Mouse (Mus musculus): ENCODE results near the gene Rtca. TPM values are rescaled to one million over a fixed set of nuclear protein-coding genes. Genes with fewer than 3 reads are reported as not detected.

The Rtca gene
- polyA plus RNA-seq, 1 experiment from 2014 or later: 52.9 TPM

DNA sequence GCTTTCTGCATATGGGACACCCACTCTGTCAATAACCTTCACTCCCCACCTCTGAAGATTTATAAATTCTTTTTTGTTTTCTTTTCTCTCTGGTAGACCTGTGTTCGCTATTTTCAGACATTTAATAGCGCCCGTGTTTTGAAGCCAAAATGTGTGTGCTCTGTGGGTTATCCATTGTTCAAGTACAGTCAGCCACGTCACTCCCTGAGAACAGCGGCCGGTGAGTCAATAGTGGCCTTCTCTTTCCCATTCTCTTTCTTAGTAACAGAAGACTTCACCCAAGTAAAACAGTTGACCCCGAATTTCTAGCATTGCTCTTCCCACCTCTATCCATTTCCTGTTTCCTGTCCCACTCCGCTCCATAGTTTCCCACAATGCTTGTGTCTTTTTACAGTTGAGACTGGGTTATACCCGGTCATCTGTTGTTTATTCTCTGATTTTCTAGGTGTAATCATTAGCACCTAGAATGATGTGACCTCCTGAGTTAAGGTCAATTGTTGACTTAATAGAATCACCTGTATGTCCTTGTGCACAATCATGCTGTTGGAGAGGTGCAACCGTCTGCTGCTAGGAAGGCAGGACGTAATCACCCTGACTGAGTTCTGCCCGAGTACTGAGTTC lies 12.2 kb upstream of the Rtca start:
- Histone ChIP-seq H3K4me3 (ENCODE audit: low read length) (no peak overlapping the region), H3K36me3 (ENCODE audit: control insufficient read depth, insufficient read depth) (peaks cover under 1% of the 10 kb centered on the region; the same call in 1 of the 2 replicates), H3K27me3 (ENCODE audit: control insufficient read depth, insufficient read depth, low read length) (no peaks in the 10 kb centered on the region), H3K9me3 (replicated peaks; ENCODE audit: control insufficient read depth, low read length) (no peaks in the 10 kb centered on the region), H3K4me1 (ENCODE audit: control insufficient read depth, insufficient read depth, low read length) (peaks cover 11% of the 10 kb centered on the region), H3K27ac (ENCODE audit: low read length) (peak overlapping the region; percentile 57), H3K9ac (ENCODE audit: low read length) (no peak overlapping the region), H3K4me2 (ENCODE audit: low read depth, low read length) (no peak overlapping the region)
- WGBS: 69% methylated on average over 12 of the region's 12 CpGs
- ATAC-seq (replicated peaks; ENCODE audit: extremely low read depth, insufficient read depth, low FRiP score): no peak

DNA sequence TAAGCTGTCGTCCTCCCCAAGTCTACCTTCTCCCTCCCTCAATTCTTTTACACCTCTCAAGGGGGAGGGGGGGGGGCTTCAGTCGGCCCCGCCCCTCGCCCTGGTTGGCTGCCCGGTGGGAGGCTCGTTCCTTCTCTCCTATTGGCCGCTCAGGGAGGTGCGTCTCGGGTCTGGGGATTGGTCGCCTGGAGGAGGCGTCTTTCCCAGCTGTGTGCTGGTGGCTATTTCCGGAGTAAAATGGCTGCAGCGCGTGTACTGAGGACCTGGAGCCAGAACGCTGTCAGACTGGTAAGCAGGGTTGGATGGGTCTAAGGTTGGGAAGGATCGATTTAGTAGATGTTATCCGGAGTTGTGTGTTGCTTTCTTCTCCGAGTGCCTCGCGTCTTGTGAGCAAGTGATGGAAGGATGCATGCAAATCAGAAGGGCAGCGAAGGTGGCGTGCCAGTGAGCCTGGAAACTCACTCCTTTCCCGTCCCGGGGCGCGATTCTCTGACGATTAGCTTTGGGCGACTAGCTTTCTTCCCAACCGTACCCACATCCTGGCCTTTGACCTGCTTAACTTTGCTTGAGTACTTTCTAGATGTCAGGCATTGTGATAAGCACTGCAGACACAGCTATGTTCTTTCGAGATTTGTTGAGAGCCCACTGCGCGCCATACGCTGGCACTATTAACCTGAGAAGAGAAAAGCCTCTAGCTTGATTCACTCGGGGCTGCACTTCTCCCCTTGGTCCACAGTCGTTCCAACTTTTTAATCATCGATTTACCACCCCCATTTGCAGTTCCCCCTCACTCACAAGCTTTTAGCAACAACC lies 5.1 kb upstream of the Rtca start, which contains the start of gene Dbt:
Gene Dbt, plus strand, starts transcription at position 167 of the 813 bp plus-strand sequence.
- peak; percentile 93 for ATAC-seq (replicated peaks; ENCODE audit: extremely low read depth, insufficient read depth, low FRiP score)
- H3K4me3 ChIP-seq (ENCODE audit: low read length): peak within 1 kb of the TSS; percentile 56
- peak within 1 kb of the TSS; percentile 53 for H3K27ac ChIP-seq (ENCODE audit: low read length)
- H3K9ac ChIP-seq (ENCODE audit: low read length): peak within 1 kb of the TSS; percentile 58
- H3K4me2 ChIP-seq (ENCODE audit: low read depth, low read length): peak within 1 kb of the TSS; percentile 61
- under 1% methylated on average over 36 of the region's 36 CpGs for WGBS
- H3K9me3 ChIP-seq (replicated peaks; ENCODE audit: control insufficient read depth, low read length): no peaks in the 10 kb centered on the region
- H3K27me3 ChIP-seq (ENCODE audit: control insufficient read depth, insufficient read depth, low read length): no peaks in the 10 kb centered on the region
- H3K36me3 ChIP-seq (ENCODE audit: control insufficient read depth, insufficient read depth): 0 out of 2 replicates have a peak, but pooled peaks cover 3% of the 10 kb centered on the region
- H3K4me1 ChIP-seq (ENCODE audit: control insufficient read depth, insufficient read depth, low read length): peaks cover 14% of the 10 kb centered on the region

DNA sequence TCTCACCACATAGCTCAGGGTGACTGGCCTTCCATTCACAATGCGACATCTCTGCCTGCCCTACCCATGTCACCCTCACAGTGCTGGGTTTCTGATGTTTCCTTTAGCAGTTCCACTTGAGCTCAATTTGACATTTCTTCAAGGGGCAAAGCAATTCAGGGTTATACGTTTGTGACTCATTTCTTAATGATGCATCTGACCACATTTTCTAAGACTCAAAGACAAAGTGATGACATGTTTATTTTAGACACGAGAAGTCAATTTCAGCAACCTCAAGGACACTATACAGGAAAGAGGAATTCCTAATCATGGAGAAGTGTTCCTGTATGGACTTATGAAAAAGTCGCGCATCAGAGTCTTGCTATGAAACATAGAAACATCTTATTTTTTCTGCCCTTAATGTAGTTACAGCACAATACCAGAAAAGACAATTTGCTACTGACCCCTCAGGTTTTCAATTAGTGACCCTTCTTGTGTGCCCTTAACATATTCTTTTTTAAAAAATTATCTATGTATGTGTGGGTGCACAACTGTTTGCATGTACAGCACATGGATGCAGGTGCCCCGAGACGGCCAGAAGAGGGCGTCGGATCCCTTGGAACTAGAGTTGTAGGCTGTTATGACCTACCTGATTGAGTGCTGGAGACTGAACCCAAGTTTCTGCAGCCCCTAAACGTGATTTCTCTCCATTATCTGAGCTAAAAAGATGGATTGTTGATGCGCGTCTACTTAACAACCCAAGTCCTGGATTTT lies 4.3 kb upstream of the Rtca start:
- 32% methylated on average over 12 of the region's 12 CpGs for WGBS
- H3K4me1 ChIP-seq (ENCODE audit: control insufficient read depth, insufficient read depth, low read length): peaks cover 14% of the 10 kb centered on the region
- no peak overlapping the region for H3K9ac ChIP-seq (ENCODE audit: low read length)
- H3K4me3 ChIP-seq (ENCODE audit: low read length): peak overlapping the region; percentile 56
- H3K4me2 ChIP-seq (ENCODE audit: low read depth, low read length): peak overlapping the region; percentile 61
- no peaks in the 10 kb centered on the region for H3K9me3 ChIP-seq (replicated peaks; ENCODE audit: control insufficient read depth, low read length)
- ATAC-seq (replicated peaks; ENCODE audit: extremely low read depth, insufficient read depth, low FRiP score): 0 out of 2 replicates have a peak, but pooled peaks have one; percentile 0
- 0 out of 2 replicates have a peak, but pooled peaks cover 3% of the 10 kb centered on the region for H3K36me3 ChIP-seq (ENCODE audit: control insufficient read depth, insufficient read depth)
- peak overlapping the region; percentile 53; the same call in 1 of the 2 replicates for H3K27ac ChIP-seq (ENCODE audit: low read length)
- no peaks in the 10 kb centered on the region for H3K27me3 ChIP-seq (ENCODE audit: control insufficient read depth, insufficient read depth, low read length)

DNA sequence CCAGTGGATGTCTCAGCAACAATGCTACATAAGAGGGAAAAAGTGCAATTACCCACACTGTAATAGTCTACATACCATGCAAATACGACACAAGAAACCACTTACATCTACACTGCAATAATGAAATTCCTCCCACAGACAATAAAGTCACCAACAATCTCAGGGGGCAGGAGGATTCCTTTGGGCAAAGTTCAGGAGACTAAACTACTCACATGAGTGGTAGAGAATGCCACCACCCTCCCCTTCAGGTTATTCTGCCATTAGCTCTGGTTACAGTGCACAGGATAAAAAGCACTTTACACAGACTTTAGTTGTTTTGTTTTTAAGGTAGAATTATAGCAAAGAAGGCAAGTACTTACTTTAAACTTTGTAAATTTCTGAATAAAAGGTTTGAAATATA lies 12.3 kb downstream of the Rtca start:
- H3K9me3 ChIP-seq (replicated peaks; ENCODE audit: control insufficient read depth, low read length): no peaks in the 10 kb centered on the region
- no peak overlapping the region for H3K4me3 ChIP-seq (ENCODE audit: low read length)
- no peaks in the 10 kb centered on the region for H3K4me1 ChIP-seq (ENCODE audit: control insufficient read depth, insufficient read depth, low read length)
- ATAC-seq (replicated peaks; ENCODE audit: extremely low read depth, insufficient read depth, low FRiP score): no peak
- H3K27ac ChIP-seq (ENCODE audit: low read length): no peak overlapping the region
- no peak overlapping the region for H3K9ac ChIP-seq (ENCODE audit: low read length)
- H3K27me3 ChIP-seq (ENCODE audit: control insufficient read depth, insufficient read depth, low read length): no peaks in the 10 kb centered on the region
- peaks cover 58% of the 10 kb centered on the region for H3K36me3 ChIP-seq (ENCODE audit: control insufficient read depth, insufficient read depth)
- WGBS: 89% methylated on average over 1 of the region's 1 CpGs
- no peak overlapping the region for H3K4me2 ChIP-seq (ENCODE audit: low read depth, low read length)

DNA sequence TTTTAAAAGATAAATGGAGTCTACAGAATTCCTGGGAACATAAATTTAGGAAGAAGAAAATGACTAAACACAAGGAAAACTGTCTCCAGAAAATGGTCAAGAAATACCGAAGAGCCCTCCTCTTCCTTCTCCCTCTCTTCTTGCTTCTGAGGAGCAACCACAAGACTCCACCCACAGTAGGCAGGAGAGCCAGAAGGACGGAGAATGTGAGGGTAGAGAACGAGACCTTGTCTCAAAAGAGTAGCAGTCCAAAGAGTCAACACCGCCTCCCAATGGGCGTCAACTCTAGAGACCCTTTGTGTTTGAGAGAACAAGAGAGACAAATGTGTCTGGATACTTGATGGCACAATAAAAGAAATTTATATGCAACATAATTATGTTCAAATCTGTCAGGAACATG lies 14.3 kb downstream of the Rtca start:
- Histone ChIP-seq H3K27me3 (ENCODE audit: control insufficient read depth, insufficient read depth, low read length) (no peaks in the 10 kb centered on the region), H3K4me3 (ENCODE audit: low read length) (no peak overlapping the region), H3K9me3 (replicated peaks; ENCODE audit: control insufficient read depth, low read length) (no peaks in the 10 kb centered on the region), H3K4me1 (ENCODE audit: control insufficient read depth, insufficient read depth, low read length) (no peaks in the 10 kb centered on the region), H3K4me2 (ENCODE audit: low read depth, low read length) (no peak overlapping the region), H3K27ac (ENCODE audit: low read length) (no peak overlapping the region), H3K9ac (ENCODE audit: low read length) (no peak overlapping the region), H3K36me3 (ENCODE audit: control insufficient read depth, insufficient read depth) (peaks cover 51% of the 10 kb centered on the region)
- ATAC-seq (replicated peaks; ENCODE audit: extremely low read depth, insufficient read depth, low FRiP score): no peak
- 60% methylated on average over 5 of the region's 5 CpGs for WGBS

DNA sequence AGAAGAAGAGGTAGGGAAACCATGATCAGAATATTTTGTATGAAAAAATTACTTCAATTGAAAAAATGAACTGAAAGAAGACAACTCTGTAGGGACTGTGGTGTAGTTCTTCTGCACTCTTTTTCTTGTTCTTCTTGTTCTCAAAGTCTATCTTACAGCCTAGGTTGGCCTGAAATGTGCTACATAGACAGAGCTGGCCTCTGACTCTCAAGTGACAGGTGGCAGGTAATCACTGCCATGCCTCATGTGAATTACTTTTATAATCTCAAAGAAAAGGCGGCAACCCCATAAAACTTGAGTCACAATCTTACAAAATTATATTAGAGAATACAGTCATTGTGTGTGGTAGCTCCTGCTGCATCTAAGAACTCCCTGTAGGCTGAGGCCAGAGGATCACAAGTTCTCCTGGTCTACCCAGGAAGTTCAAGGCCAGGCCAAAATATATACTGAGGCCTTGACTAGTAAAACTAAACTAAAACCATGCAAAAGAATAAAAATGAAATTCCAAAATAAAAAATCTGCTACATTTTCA lies 16.0 kb downstream of the Rtca start:
- 85% methylated on average over 1 of the region's 1 CpGs for WGBS

DNA sequence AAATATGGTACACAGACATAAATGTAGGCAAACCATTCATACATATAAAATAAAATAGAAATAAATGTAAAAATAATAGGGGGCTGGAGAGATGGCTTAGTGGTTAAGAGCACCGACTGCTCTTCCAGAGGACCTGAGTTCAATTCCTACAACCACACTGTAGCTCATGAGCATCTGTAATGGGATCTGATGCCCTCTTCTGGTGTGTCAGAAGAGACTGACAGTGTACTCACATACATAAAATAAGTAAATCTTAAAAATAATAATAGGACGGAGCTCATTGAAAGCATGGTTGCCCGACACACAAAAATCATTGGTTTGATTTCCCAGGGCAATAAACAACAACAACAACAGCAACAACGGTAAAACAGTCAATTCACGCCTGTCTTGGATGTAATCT lies 17.1 kb downstream of the Rtca start:
- Histone ChIP-seq H3K4me3 (ENCODE audit: low read length) (no peak overlapping the region), H3K9me3 (replicated peaks; ENCODE audit: control insufficient read depth, low read length) (no peaks in the 10 kb centered on the region), H3K4me2 (ENCODE audit: low read depth, low read length) (no peak overlapping the region), H3K27ac (ENCODE audit: low read length) (no peak overlapping the region), H3K27me3 (ENCODE audit: control insufficient read depth, insufficient read depth, low read length) (no peaks in the 10 kb centered on the region), H3K9ac (ENCODE audit: low read length) (no peak overlapping the region), H3K36me3 (ENCODE audit: control insufficient read depth, insufficient read depth) (peaks cover 42% of the 10 kb centered on the region), H3K4me1 (ENCODE audit: control insufficient read depth, insufficient read depth, low read length) (no peaks in the 10 kb centered on the region)
- ATAC-seq (replicated peaks; ENCODE audit: extremely low read depth, insufficient read depth, low FRiP score): no peak
- WGBS: 92% methylated on average over 5 of the region's 5 CpGs

More for the DNA sequence above, 16.0 kb downstream of the Rtca start:
- Histone ChIP-seq H3K4me2 (ENCODE audit: low read depth, low read length) (no peak overlapping the region), H3K9ac (ENCODE audit: low read length) (no peak overlapping the region), H3K4me1 (ENCODE audit: control insufficient read depth, insufficient read depth, low read length) (no peaks in the 10 kb centered on the region), H3K4me3 (ENCODE audit: low read length) (no peak overlapping the region), H3K36me3 (ENCODE audit: control insufficient read depth, insufficient read depth) (peaks cover 45% of the 10 kb centered on the region), H3K9me3 (replicated peaks; ENCODE audit: control insufficient read depth, low read length) (no peaks in the 10 kb centered on the region), H3K27ac (ENCODE audit: low read length) (no peak overlapping the region), H3K27me3 (ENCODE audit: control insufficient read depth, insufficient read depth, low read length) (no peaks in the 10 kb centered on the region)
- ATAC-seq (replicated peaks; ENCODE audit: extremely low read depth, insufficient read depth, low FRiP score): no peak

DNA sequence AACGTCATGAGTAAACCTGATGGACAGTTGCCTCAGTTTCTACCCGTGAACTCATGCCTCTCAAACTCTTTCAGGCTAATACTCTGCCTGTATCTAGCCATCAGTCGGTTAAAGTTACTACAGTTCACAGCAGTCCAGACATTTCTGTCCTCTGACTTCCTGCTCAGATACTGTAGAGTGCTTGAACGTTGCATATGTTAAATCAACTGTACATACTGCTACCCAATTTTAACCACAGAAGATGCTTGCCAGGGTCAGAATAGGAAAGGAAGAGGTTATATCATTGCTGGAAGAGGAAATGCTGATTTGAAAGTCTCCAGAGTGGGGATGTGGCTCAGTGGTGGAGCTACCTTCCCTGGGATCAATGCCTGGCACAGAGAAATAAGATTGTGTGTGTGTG lies 24.7 kb downstream of the Rtca start:
- H3K27me3 ChIP-seq (ENCODE audit: control insufficient read depth, insufficient read depth, low read length): no peaks in the 10 kb centered on the region
- H3K4me2 ChIP-seq (ENCODE audit: low read depth, low read length): no peak overlapping the region
- no peak overlapping the region for H3K9ac ChIP-seq (ENCODE audit: low read length)
- ATAC-seq (replicated peaks; ENCODE audit: extremely low read depth, insufficient read depth, low FRiP score): no peak
- peaks cover 4% of the 10 kb centered on the region for H3K36me3 ChIP-seq (ENCODE audit: control insufficient read depth, insufficient read depth)
- H3K27ac ChIP-seq (ENCODE audit: low read length): no peak overlapping the region
- no peaks in the 10 kb centered on the region for H3K4me1 ChIP-seq (ENCODE audit: control insufficient read depth, insufficient read depth, low read length)
- H3K4me3 ChIP-seq (ENCODE audit: low read length): no peak overlapping the region
- H3K9me3 ChIP-seq (replicated peaks; ENCODE audit: control insufficient read depth, low read length): no peaks in the 10 kb centered on the region
- 76% methylated on average over 4 of the region's 4 CpGs for WGBS
